Mouse (Mus musculus) kidney, adult 2 months (tissue): ENCODE results near the gene Cul9.

Experiments
- CTCF ChIP-seq: fragments of 200-500 bp; conservative IDR thresholded peaks from 2 replicates; pipeline ENCODE4 v1.5.1; 2011; ENCODE audit warnings: low read depth, mild to moderate bottlenecking, control low read depth, low read length, moderate library complexity, mixed read lengths; ENCODE audit not compliant: insufficient read depth, insufficient read length
- POLR2A ChIP-seq: fragments of 200-500 bp; IDR thresholded peaks from one replicate; pipeline ENCODE4 v1.6.1; 2011; ENCODE audit warnings: low read depth, low read length, control low read depth

DNA sequence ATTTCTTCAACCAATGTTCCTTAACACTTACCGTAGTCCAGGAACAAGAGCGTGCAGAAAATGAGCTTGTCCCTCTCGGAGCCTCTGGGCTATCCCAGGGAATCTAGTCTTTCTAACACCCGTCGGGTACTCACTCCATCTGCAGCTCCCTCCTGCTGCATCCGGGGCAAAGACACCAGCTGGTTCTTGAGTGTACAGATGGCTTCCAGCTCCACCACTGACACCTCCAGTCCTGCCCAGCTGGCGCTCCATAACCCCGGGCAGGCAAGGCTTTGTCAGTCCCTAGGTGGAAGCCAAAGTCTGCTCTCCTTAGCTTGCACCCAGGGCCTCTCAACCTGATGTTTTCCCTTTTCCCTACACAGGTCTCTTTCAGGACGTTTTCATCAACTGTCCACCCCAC, 78.4 kb downstream of the Cul9 start:
- no peak for TF ChIP-seq POLR2A
- TF ChIP-seq CTCF: no peak
